Mouse (Mus musculus): ENCODE results near the gene Kif26a.

DNA sequence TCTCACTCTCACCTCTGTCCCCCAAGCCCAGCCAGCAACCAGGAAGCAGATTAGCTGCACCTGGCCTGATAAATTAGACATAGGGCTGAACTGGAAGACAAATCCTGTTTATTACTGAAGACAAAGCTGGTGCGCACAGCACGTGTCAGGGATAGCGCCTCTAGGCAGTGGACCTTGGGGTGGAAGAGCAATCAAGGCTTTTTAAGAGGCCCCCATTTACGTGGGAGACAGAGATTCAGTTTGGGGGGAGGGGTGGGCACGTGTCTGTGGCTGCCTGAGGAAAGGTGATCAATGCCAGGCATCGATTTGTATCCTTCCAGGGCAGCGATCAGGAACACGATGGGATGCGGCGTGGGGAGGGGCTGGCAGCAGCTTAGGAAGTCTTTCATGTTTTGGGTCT is 83.1 kb downstream of the Kif26a start:
- TF ChIP-seq CTCF (IDR thresholded peaks at IDR 0.05; ENCODE audit: low read depth, low read length), result no peak
- TF ChIP-seq POLR2A (IDR thresholded peaks at IDR 0.05; ENCODE audit: borderline replicate concordance, low read depth, low read length), result no peak
